Mouse (Mus musculus) lung, postnatal 25 days (tissue): ENCODE results near the gene Ccdc186.
A peak's percentile ranks its signal among the peaks of the same experiment; 100 is the strongest.
"Not testable (repeated sequence)": the region's sequence is repeated elsewhere in the genome, so short reads cannot be mapped to it uniquely, and the experiment has no call there.

Source experiments
- DNase-seq: peaks from one replicate; pipeline ENCODE4 v3.0.0; 2022; ENCODE audit warnings: low spot score

Ccdc186 gene

DNA sequence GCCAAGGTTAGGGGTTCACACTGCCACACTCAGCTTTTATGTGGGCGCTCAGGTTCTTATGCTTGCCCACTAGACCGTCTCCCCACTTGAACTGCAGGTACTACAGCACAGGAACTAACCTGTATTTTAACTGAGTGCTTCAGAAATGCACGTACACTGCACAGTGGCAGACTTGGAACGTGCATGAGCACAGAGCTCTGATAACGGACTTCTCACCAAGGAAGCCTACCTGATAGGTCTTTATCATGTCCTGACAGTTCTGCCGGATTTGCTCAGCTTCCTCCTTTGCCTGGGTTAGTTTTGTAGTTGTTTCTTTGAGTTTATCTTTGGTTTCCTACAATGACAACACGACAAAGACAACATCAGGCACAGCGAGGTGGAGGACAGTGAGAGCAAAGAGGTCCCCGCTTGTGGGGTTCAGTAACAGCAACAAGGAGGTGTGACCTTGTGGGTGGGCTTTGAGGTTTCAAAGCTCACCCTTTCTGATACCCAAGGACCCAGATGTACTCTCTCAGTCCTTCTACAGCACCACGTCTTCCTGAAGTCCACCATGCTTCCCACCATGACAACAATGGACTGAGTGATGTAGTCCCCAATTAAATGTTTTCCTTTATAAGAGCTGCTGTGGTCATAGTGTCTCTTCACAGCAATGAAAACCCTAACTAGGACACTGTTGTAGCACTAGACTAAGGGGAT, 20.2 kb downstream of the Ccdc186 start:
- DNase-seq, result no peak

DNA sequence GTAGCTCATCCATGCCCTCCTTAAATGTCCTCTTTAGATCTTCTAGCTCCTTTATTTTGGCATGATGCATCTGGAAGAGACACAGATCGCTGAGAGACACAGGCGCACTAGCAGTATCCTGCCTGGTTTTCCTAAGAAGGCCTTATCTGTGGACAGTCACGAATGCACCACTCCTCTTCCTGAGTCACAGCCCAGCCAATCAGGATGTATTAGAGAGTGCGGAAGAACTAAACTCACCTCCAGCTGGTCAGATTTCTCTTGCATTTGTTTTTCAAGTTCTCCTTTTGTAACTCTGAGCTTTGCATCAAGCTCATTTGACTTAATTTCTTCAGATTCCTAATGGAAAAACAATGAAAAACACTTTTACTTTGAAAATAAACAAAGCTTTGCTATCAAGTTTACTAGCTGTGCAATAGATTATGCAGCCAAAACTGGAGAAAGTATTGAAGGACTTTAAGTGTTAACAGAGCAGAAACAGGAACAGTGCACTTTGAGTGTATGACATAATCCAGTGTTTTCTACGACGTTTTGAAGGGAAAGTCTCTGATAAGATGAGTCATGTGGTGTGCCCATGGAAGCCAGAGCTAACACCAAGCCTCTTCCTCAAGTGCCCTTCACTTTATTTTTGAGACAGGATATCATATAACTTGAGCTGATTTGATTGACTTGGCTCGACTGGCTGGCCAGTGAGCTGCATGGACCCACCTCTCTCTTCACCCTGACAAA, 20.9 kb downstream of the Ccdc186 start:
- DNase-seq, result peak; percentile 62

DNA sequence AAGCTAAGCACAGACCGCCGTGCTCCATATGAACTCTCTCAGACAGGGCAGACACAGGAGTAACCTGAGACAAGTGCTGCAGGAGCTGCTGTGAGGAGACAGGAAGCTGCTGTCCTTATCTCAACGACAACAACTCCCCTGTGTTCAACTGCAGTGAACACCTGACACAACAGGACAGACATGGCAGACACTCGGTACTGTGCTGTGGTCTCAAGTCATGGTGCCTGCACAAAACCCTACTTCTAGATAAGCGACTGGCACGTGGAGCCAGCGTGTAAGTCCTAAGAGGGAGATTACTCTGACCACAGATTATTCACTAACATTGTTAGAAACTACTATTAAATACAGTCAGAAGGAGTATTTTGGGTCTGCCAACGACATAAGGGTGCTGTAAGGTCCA, 21.8 kb downstream of the Ccdc186 start:
- no peak for DNase-seq

DNA sequence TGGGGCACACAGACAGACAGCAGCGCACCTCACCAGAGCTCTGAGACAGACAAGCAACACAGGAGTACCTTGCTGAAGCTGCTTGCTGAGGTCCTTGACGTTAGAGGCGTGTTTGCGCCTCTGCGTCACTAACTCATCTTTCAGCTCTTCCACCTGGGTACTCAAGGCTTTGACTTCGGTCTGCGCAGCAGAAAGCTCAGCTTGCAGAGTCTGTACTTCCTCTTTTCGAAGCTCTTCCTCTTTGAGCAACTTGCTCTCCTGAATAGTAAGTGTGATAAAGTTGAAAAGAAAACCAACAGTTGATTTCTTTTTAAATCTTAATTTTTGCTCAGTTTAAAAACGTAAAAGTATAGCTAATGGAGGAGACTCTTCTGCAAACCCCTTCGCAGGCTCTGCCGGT, 24.6 kb downstream of the Ccdc186 start:
- no peak for DNase-seq

DNA sequence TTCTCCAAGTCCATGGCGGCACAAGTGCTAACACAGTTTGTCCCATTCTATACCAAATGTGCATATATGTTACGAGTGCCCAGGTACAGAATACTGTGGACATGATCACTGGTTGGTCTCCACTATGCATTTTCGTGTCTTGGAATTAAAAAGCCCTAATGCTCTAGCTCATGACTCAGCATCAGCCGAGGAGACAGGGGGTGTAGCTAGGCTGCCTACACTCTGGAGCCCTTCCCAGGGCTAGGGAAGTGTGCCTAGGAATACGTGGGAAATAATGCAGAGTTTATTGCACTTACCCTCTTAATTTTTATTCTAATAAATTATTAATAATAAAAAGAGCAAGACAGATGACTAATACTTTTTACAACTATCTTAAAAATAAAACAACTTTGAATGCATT, 33.0 kb downstream of the Ccdc186 start:
- DNase-seq, result no peak

DNA sequence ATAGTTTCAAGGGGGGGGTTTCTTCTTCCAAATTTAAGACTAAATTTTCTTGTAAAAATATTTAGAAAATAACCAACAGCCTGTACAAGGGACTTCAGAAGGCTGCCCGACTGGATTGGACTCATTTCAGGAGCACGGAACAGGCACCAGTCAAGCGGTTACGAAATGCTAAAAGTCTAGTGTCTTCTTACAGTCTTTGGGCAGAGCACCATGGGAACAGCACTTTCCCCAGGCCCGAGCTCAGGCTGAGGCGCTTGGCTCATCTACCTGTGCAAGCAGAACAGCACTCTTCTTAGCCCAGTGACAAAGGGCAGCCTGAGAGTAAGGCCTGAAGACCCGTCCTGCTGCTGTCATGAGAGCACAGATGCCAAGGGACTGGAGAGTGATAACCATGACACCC, 34.1 kb downstream of the Ccdc186 start:
- peak; percentile 60 for DNase-seq

DNA sequence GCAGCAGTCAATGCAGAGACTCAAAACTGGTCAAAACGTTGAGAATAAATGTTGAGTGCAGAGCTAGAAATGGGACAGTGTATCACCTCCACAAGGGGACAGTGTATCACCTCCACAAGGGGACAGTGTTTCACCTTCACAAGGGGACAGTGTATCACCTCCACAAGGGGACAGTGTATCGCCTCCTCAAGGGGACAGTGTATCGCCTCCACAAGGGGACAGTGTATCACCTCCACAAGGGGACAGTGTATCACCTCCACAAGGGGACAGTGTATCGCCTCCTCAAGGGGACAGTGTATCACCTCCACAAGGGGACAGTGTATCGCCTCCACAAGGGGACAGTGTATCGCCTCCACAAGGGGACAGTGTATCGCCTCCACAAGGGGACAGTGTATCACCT, 43.5 kb downstream of the Ccdc186 start:
- DNase-seq, result not testable (repeated sequence)

DNA sequence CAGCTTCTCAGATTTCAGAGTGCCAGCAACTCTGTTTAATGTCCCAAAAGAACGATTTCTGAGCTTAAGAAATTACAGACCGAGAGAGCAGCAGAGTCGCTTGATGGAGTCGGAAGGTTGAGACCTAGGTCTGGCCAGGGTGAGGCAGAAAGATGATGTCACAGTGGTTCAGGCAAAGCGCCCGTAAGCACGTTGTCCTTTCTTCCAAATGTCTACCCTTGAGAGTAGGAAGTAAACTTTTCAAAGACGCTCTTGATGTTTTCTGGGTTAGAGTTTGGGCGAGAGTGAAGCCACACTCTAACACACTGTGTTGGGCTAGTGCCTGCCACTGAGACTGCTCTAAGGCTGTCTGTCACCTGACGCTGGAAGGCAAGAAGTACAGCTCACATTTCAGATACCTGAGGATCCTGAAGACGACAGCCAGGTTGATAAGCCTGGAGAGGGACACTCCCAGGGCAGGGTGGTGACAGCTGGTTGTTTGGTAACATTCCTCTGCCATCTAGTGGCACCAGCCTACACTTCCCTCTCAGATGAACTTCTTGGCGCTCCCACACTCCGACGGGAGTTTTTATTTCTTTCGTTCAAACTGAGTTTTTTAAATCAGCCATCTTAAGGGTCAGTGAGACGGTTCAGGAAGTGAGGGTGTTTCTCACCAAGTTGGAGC, 45.1 kb downstream of the Ccdc186 start:
- DNase-seq, result peak; percentile 77

DNA sequence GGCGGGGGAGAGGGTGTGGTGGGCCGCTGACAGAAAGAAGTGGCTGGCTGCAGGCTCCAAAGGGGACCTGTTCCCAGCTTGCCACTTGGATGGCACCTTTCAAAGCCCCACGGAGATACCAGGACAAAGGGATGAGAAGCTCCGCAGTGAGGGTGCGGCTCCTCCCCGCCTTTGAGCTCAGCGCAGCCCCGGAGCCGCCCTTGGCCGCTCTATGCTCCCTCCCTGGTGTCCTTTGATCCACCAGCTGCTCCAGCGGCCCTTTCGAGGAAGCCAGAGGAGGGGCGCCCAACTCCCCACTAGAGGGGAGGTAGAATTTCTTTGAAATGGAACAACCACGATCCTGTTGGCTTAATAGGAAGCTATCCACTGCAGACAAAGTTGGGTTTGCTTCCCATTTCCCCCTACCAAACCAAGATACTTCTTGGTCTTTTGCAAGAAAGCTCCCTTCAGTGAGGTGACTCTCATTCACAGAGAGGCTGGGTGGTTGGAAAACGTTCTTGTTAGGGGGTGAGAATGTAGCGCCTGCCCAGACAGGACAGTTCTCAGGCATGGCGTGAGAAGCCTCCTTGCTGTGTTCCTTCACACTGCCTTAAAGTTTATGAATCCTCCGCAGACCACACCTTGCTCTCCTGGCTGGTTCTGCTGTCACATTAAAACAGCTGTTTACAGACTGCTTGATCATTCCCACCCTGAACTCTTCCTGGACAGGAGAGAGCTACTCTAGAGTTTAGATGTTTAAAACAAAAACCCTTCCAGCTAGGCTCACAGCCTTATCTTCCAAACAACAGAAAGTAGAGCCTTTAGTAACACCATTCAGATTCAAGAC, 45.9 kb downstream of the Ccdc186 start:
- DNase-seq, result no peak

DNA sequence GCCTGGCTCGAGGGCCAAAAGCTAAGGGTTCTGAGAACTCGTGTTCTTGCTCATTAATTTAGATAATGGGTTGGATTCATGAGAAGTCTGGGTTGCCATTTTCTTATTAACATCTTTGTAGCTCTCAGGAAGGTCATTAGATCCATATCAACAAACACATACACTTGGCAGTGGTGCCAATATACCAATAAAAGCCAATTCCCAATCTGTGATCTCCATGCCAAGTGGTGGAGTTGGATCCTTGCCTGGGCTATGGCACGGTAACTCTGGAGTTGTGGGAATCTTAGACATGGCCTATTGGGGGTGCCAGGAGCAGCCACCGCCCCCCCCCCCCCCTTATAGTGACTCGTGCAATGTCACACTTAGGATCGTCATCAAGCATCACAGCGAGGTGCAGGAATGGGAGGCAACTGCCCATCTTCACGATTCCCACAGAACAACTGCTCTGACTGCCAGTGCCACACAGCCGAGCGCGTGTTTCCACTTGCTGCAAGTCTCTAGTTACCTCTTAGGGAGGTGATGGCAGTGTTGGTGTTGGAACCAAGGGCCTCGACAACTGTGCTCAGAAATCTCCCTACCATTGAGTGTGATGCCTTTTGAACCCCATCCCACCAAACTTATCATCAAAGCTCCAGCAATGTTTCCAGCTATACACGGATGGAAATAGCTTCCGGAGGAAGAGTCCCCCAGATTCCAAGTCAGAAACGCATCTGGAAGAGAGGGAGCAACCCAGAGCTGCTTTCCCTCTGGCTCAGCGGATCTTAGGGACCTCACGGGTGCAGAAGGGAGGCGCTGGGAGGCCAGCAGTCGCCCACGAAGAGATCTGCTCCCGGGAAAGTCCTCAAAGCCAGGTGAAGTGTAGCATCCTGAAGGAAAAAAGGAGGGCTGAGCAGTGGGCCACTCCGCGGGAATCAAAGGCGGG, 46.8 kb downstream of the Ccdc186 start:
- no peak for DNase-seq

DNA sequence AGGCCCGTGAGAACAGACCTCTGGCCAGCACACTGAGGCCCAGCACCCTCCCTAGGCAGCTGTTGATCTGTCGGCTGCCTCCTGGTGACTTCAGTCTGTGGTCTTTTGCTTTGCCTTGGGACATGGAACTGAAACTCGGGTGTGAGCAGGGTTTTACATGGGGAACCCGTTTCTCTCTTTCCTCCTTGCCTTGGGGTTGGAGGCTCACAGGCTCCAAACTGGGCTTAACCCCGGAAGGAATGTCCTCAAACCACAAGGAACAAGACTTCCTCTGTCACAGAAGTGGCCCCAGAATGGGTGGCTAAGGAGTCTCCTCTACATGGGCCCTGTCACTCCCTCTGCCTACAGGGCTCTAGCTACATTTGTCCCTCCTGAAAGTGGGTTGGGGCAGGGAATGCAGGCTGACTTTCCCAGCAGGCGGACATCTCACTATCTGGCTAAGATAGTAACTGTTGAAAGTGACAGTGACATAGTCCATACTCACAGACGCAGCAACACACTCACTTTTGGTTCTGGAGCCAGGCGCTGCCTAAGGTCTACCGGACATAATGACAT, 47.5 kb downstream of the Ccdc186 start:
- peak; percentile 50 for DNase-seq

DNA sequence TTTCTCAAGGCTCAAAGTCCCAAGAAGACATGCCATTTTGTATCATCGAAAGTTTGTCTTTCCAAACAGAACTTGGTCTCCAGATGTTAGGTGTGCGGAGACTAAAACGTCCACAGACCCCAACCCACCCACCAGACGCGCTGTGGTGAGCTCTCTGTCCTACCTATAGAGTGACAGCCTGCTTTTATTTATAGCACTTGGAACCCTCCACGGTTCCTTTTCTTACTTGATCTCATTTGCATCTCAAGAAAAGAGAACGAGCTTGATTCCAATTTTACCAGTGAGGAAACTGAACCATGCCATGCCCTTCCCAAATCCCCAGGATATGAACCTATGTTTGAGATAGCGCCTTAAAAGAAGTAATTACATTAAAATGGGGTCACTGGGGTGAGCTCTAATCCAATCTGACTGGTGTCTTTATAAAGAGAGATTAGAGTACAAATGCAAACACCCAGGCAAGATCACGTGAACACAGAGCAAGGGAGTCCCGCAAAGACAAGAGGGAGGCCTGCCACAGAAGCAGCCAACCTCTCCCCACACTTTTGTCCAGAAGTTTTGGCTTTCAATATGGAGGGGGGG, 48.5 kb downstream of the Ccdc186 start:
- no peak for DNase-seq

DNA sequence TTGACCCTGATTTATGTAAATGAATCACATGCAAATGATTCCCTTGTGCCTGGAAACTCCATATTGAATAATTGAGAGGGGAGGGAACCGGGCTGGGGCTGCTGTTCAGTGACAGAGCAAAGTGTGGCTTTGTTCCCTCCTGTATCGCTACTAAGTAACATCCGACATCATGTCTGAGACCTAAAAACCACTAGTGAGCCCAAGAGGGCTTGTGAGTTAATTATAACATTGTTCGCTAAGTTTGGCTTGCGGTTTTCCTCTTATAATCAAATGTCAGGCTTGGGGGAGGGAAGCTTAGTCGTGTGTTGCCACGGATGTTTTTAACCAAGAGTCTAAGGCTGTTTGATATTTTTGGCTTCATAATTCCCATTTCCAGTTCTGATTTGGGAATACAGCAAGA, 49.8 kb downstream of the Ccdc186 start:
- DNase-seq, result no peak

DNA sequence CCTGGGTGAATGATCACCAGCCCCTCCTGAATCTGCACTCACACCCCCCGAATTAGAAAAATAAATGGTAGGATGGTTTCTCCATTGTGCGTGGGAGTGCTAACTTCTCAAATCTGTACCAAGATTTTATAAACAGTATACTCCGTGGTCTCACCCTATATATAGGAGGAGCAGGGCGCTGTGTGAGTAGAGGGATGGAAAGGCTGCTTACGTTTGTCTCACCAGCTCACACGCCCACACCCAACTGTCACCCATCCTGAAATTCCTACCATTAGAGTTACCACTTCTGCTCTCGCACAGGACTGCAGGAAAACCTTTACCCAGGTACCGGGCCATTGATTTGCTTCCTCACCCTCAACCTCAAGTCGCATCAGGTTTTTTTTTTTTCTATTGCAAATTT, 53.0 kb downstream of the Ccdc186 start:
- DNase-seq, result no peak

DNA sequence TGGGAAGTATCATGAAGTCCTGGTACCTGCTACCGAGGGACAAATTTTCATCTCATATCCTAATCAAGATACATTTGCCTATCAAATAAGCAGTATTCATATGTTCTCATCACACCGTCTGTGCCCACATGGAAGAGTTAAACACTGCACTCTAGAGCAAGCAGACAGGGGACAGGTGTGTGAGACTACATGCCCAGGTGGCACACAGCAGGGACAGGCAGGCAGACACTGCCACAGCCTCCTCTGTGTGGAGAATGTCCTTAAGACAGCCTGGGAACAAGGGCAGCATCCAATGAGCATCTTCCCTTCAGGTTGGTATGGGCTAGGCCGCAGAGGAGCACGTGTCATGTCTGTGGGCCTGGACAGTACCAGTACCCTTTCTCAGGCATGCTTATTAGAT, 59.3 kb downstream of the Ccdc186 start:
- DNase-seq, result no peak

DNA sequence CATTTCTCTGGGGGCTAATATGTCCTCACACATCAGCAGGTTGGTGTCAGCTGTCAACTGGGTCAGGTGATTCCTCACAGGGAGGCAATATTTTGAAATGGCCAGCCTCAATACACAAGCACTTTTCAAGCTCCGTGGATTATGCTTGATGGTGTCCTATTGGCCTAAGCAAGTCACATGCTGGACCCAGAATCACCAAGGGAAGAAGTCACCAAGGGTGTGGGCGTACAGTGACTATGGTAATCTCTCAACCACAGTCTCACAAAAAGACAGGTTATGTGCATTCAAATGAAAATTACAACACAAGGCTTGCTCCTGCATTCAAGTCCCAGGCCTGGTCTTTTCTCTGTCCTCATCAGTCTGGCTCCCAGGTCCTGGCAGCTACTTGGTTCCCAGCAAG, 60.3 kb downstream of the Ccdc186 start:
- no peak for DNase-seq

DNA sequence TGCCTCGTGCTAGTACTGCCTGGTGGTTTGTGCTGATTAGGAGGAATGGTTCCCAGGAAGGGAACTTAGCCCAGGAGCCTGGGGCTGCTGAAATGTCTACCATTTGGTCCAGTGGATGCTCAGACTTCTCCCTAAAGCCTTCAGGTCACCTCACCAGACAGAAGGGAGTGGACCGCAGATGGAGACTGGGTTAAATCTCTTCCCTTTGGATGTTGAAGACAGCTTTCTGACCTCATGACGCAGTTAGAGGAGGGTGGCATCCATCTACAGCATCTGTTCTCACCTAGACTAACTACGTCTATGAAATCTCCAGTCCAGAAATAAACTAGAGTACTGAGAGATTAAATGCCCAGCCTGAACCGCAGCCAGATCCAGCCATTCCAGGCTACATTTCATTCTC, 60.9 kb downstream of the Ccdc186 start:
- DNase-seq, result no peak

DNA sequence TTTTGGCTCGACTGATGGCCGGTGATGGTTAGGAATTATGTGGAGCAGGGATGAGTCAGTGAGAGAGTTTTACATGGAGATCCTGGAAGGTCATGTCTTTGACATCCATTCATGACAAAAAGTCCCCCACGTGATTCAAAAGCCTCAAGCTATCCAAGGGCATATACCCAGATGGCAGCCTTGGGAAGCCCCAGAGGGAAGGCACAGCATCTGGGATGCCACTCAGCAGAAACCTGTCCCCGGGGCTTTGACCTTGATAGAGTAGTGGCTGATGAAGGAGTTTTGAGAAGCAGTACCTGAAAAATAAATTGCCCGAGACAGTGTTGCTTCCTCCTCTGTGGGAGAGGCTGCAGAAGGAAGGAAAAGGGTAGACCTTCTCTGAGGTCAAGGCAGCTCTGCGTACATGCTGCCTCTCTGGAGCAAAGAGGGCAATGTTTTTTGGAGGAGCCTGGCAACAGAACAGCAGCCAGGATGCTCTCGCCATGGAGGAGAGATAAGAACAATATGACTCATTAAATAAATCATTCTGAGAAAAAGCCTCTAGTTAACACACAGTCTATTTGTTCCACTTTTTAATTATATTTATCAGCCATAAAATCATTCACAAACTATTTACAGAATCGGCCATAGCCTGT, 61.6 kb downstream of the Ccdc186 start:
- no peak for DNase-seq

DNA sequence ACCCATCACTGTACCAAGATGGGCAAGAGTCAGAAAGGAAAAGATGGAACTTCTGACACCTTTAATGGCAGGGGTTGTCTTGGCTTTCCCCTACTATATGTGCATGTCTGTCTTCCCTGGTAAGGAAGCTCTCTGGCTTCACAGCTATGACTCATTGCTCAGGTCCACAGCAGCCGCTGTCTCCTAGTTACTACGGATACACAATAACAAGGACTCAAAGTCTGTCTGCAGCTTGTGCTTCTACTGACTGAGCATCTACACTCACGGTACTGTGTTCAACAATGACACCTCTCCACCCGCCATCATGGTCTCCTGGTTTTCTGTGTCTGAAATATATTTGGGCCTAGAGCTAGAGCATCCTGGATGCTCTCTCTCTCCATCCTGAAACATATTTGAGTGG, 62.2 kb downstream of the Ccdc186 start:
- no peak for DNase-seq

DNA sequence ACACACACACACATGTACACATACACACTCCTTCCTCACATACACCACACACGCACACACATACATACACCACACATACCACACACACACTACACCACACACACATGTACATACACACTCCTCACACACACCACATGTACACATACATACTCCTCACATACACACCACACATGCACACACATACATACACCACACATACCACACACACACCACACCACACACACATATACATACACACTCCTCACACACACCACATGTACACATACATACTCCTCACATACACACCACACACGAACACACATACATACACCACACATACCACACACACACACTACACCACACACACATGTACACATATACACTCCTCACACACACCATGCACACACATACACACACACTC, 63.7 kb downstream of the Ccdc186 start:
- no peak for DNase-seq
